In the genomic region with DNA sequence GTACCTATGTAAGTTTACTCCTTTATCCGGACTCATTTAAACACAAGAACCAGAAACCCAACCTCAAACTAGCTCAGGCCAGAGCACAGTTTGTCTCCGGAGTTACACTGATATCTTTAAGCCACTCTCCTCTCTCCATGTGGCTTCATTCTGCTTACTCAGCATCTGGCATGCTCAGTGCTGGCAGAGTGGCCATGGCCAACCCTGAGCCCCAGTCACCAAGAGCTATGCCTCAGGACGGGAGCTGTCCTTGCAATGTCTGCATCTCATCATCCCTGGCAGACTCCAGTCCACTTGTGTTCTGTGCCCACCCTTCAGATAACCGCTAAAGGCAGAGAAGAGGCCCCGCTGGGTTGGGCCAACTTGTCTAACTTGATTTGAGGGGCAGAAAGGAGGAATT, we compare ENCODE assay signal across 18 mouse cellular contexts.
A peak's percentile ranks its signal among the peaks of the same experiment; 100 is the strongest.
DNase-seq lines count a peak whose midpoint lies in the region; ATAC-seq lines count a peak whose summit lies in the region.
"Had no signal": no experiment of that assay in that cellular context is flagged by ENCODE, and none has a peak within 500 bp of the region (broad histone marks: within the 10 kb centered on the region; RNA-seq: fewer than 3 reads in every experiment).

No protein-coding gene starts in this region.

- intact Hi-C loops in heart, postnatal 10 days (cut with DNase I): no loop called here

- ATAC-seq in heart, embryonic 15.5 days (replicated peaks; ENCODE audit: insufficient number of reproducible peaks, insufficient read depth, low FRiP score, low read depth): 0 out of 2 replicates have a peak, but pooled peaks have one; percentile 53
- peak; percentile 65 for ATAC-seq in midbrain, embryonic 13.5 days
- ATAC-seq: intestine, postnatal 0 days had no signal

- 34% methylated on average over 5 of the region's 5 CpGs for WGBS in heart, embryonic 15.5 days
- WGBS in midbrain, embryonic 13.5 days: 73% methylated on average over 5 of the region's 5 CpGs
- 80% methylated on average over 5 of the region's 5 CpGs for WGBS in midbrain, embryonic 10.5 days

- H3K4me3 ChIP-seq in heart, embryonic 15.5 days: no peak overlapping the region
- H3K4me3 ChIP-seq in midbrain, embryonic 13.5 days (replicated peaks): no peak overlapping the region
- no peak overlapping the region for H3K4me3 ChIP-seq in midbrain, embryonic 10.5 days
- H3K4me3 ChIP-seq: embryonic facial prominence, embryonic 10.5 days; erythroblast, embryonic 14.5 days; layer of hippocampus, adult 2 months; limb, embryonic 12.5 days; liver, embryonic 15.5 days had no signal

- no peaks in the 10 kb centered on the region for H3K9me3 ChIP-seq in heart, embryonic 15.5 days (replicated peaks)
- H3K9me3 ChIP-seq in midbrain, embryonic 13.5 days: no peaks in the 10 kb centered on the region
- no peaks in the 10 kb centered on the region for H3K9me3 ChIP-seq in midbrain, embryonic 10.5 days (replicated peaks)
- H3K9me3 ChIP-seq: embryonic facial prominence, embryonic 10.5 days; limb, embryonic 12.5 days; liver, embryonic 15.5 days had no signal

- H3K27me3 ChIP-seq in heart, embryonic 15.5 days: no peaks in the 10 kb centered on the region
- H3K27me3 ChIP-seq in midbrain, embryonic 13.5 days: no peaks in the 10 kb centered on the region
- no peaks in the 10 kb centered on the region for H3K27me3 ChIP-seq in midbrain, embryonic 10.5 days (ENCODE audit: low read depth, poor library complexity, severe bottlenecking)
- H3K27me3 ChIP-seq: limb, embryonic 12.5 days; liver, embryonic 15.5 days had no signal

- peak; percentile 19 to 46 for DNase-seq in adrenal gland, postnatal 36 days
- no peak for DNase-seq in adrenal gland, postnatal 4 days (ENCODE audit: low spot score in 2 of 2)
- DNase-seq in heart, adult 9 months (ENCODE audit: low spot score in 2 of 2): no peak
- no peak for DNase-seq in midbrain, embryonic 10.5 days (ENCODE audit: low spot score)
- DNase-seq in heart, postnatal 10 days: peak; percentile 23 to 27
- DNase-seq in gastrocnemius, postnatal 25 days: no peak
- DNase-seq: cerebellum, postnatal 36 days; lung, postnatal 14 days; thymus, adult 2 months had no signal

- peaks cover 7% of the 10 kb centered on the region; the same call in 1 of the 2 replicates for H3K4me1 ChIP-seq in heart, embryonic 15.5 days (replicated peaks)
- H3K4me1 ChIP-seq in midbrain, embryonic 13.5 days (replicated peaks): peaks cover 14% of the 10 kb centered on the region
- H3K4me1 ChIP-seq in midbrain, embryonic 10.5 days: peaks cover 8% of the 10 kb centered on the region
- H3K4me1 ChIP-seq: liver, embryonic 15.5 days had no signal

- no peak overlapping the region for H3K27ac ChIP-seq in heart, embryonic 15.5 days
- no peak overlapping the region for H3K27ac ChIP-seq in midbrain, embryonic 13.5 days
- H3K27ac ChIP-seq in midbrain, embryonic 10.5 days (replicated peaks): no peak overlapping the region
- H3K27ac ChIP-seq: embryonic facial prominence, embryonic 10.5 days; kidney, postnatal 0 days; layer of hippocampus, adult 2 months; limb, embryonic 12.5 days; liver, embryonic 15.5 days had no signal

- no peaks in the 10 kb centered on the region for H3K36me3 ChIP-seq in heart, embryonic 15.5 days
- H3K36me3 ChIP-seq in midbrain, embryonic 13.5 days: no peaks in the 10 kb centered on the region
- H3K36me3 ChIP-seq in midbrain, embryonic 10.5 days: no peaks in the 10 kb centered on the region
- H3K36me3 ChIP-seq: embryonic facial prominence, embryonic 10.5 days; limb, embryonic 12.5 days; liver, embryonic 15.5 days had no signal

- H3K4me2 ChIP-seq in heart, embryonic 15.5 days: no peak overlapping the region
- no peak overlapping the region for H3K4me2 ChIP-seq in midbrain, embryonic 13.5 days (replicated peaks)
- H3K4me2 ChIP-seq: limb, embryonic 12.5 days; liver, embryonic 15.5 days had no signal

- no peak overlapping the region for H3K9ac ChIP-seq in heart, embryonic 15.5 days
- H3K9ac ChIP-seq in midbrain, embryonic 13.5 days (replicated peaks): no peak overlapping the region
- H3K9ac ChIP-seq: limb, embryonic 12.5 days; liver, embryonic 15.5 days had no signal

Comparison
In these comparisons a context has a peak if more than half of its experiments do, and no peak if none do; other contexts are left out.
1. DNase-seq: peak in adrenal gland, postnatal 36 days (2 of 2) and heart, postnatal 10 days (2 of 2); none in adrenal gland, postnatal 4 days (0 of 2), heart, adult 9 months (0 of 2), midbrain, embryonic 10.5 days (single experiment) and gastrocnemius, postnatal 25 days (single experiment).